Mouse (Mus musculus): Measurements from ENCODE around the gene Gabbr2. TPM values are rescaled to one million over a fixed set of nuclear protein-coding genes. Genes with fewer than 3 reads are reported as not detected.

Gabbr2 gene
- total RNA-seq, 2 experiments from 2014 or later = 205 to 211 TPM

- no peak for DNase-seq
These were observed 131.1 kb downstream of the Gabbr2 start for GRCm38 (mm10) chr4:46860586-46860985.

GRCm38 (mm10) chr4:46858899-46859298, 132.8 kb downstream of the Gabbr2 start:
- no peak for DNase-seq

GRCm38 (mm10) chr4:46856145-46856544, 135.5 kb downstream of the Gabbr2 start:
- DNase-seq = no peak

- DNase-seq = peak; percentile 70 to 79
These were observed 136.8 kb downstream of the Gabbr2 start for GRCm38 (mm10) chr4:46854686-46855385.

- DNase-seq = no peak
These were observed 137.7 kb downstream of the Gabbr2 start for GRCm38 (mm10) chr4:46853852-46854460.

- no peak for DNase-seq
These were observed 143.9 kb downstream of the Gabbr2 start for GRCm38 (mm10) chr4:46847745-46848144.

GRCm38 (mm10) chr4:46846396-46846795, 145.3 kb downstream of the Gabbr2 start:
- no peak for DNase-seq

GRCm38 (mm10) chr4:46844982-46845643, 146.6 kb downstream of the Gabbr2 start:
- DNase-seq = no peak

GRCm38 (mm10) chr4:46844567-46844966, 147.1 kb downstream of the Gabbr2 start:
- no peak for DNase-seq

GRCm38 (mm10) chr4:46842596-46842995, 149.1 kb downstream of the Gabbr2 start:
- DNase-seq = no peak

GRCm38 (mm10) chr4:46840146-46840545, 151.5 kb downstream of the Gabbr2 start:
- DNase-seq = no peak

- DNase-seq = no peak
These were observed 154.3 kb downstream of the Gabbr2 start for GRCm38 (mm10) chr4:46837362-46837761.

- DNase-seq = no peak
These were observed 155.6 kb downstream of the Gabbr2 start for GRCm38 (mm10) chr4:46836065-46836464.

- DNase-seq = no peak
These were observed 156.6 kb downstream of the Gabbr2 start for GRCm38 (mm10) chr4:46835064-46835463.

GRCm38 (mm10) chr4:46832834-46833544, 158.7 kb downstream of the Gabbr2 start:
- DNase-seq = no peak

- DNase-seq = no peak
These were observed 162.0 kb downstream of the Gabbr2 start for GRCm38 (mm10) chr4:46829656-46830055.

GRCm38 (mm10) chr4:46828141-46828571, 163.5 kb downstream of the Gabbr2 start:
- no peak for DNase-seq

- peak in 1 of 2 experiments; percentile 54 for DNase-seq
These were observed 164.2 kb downstream of the Gabbr2 start for GRCm38 (mm10) chr4:46827471-46827870.

GRCm38 (mm10) chr4:46825846-46826529, 165.7 kb downstream of the Gabbr2 start:
- no peak for DNase-seq

- no peak for DNase-seq
These were observed 167.9 kb downstream of the Gabbr2 start for GRCm38 (mm10) chr4:46823738-46824137.

- no peak for DNase-seq
These were observed 170.0 kb downstream of the Gabbr2 start for GRCm38 (mm10) chr4:46821709-46822108.

- DNase-seq = no peak
These were observed 176.7 kb downstream of the Gabbr2 start for GRCm38 (mm10) chr4:46814954-46815353.

All from layer of hippocampus, postnatal 36 days (tissue).